Mouse (Mus musculus): Measurements from ENCODE around the gene Pygb.

- TF ChIP-seq CTCF (IDR thresholded peaks at IDR 0.05; ENCODE audit: low read depth), result no peak
- TF ChIP-seq EP300 (IDR thresholded peaks at IDR 0.05; ENCODE audit: low read depth), result no peak
These were observed 13.9 kb upstream of the Pygb start for GRCm38 (mm10) chr2:150772466-150773119.
